Mouse (Mus musculus): ENCODE measurements at regions not wholly inside any gene's neighbourhood (a gene's known extent, or its start where the extent isn't known, plus 50 kb on each side); places are given as distances from the start of the nearest gene placed in this dataset.
"Not testable (repeated sequence)": the region's sequence is repeated elsewhere in the genome, so short reads cannot be mapped to it uniquely, and the experiment has no call there.

DNA sequence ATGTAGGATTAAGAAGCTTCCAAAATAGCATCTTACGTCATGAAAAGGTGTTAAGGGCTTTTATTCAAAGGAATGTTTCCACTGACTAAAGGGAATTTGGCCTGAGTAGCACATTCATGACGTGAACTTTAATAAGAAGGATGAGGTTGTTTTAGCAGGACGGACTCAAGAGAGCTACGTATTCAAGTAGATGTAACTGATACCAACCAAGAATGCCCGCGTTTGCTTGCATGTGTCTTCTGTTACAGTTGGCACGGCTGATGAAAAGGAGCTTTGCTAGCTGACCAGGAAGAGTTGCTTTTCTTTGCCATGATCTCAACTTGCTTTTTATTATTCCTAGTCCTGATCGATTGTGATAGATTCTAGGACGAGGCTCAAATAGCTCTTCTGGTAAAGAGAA lies 559.4 kb upstream of the Adamts5 start:
- no peak for DNase-seq
- H3K27ac ChIP-seq (ENCODE audit: insufficient read depth, low read depth, low read length): no peak overlapping the region
- no peaks in the 10 kb centered on the region for H3K27me3 ChIP-seq (replicated peaks; ENCODE audit: control insufficient read depth, insufficient read depth, low read length)
- TF ChIP-seq CTCF (conservative IDR thresholded peaks at IDR 0.05; ENCODE audit: insufficient read depth, insufficient read length, low read depth, low read length) (no peak), POLR2A (IDR thresholded peaks at IDR 0.05; ENCODE audit: low read depth, low read length) (no peak)
- no peaks in the 10 kb centered on the region for H3K36me3 ChIP-seq (ENCODE audit: control insufficient read depth, insufficient read depth, low read length)
- no peak overlapping the region for H3K4me3 ChIP-seq (ENCODE audit: insufficient read depth, low read depth, low read length)
- WGBS: 52% methylated on average over 9 of the region's 9 CpGs
- H3K4me1 ChIP-seq (ENCODE audit: control insufficient read depth, insufficient read depth, low read length): no peaks in the 10 kb centered on the region

DNA sequence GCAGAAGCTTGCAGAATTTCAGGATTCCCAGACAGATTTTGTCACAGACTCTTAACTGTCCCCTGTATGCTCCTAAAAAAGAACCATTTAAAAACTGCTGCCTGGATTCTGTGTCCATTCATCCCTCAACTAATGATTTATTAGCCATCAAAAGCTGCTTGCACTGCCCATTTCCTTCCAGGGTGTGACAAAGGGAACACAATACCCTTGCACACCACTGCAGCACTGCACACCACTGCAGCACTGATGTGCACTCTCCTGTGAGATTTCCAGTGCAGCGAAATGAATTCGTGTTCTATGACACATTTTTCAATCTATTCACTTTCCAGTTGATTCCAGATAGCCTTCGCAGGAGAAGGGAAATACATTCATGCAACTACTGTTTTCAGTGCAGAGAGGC lies 555.0 kb upstream of the Adamts5 start:
- no peaks in the 10 kb centered on the region for H3K4me1 ChIP-seq (ENCODE audit: control insufficient read depth, insufficient read depth, low read length)
- TF ChIP-seq CTCF (conservative IDR thresholded peaks at IDR 0.05; ENCODE audit: insufficient read depth, insufficient read length, low read depth, low read length) (no peak), POLR2A (IDR thresholded peaks at IDR 0.05; ENCODE audit: low read depth, low read length) (no peak)
- no peak overlapping the region for H3K4me3 ChIP-seq (ENCODE audit: insufficient read depth, low read depth, low read length)
- H3K36me3 ChIP-seq (ENCODE audit: control insufficient read depth, insufficient read depth, low read length): no peaks in the 10 kb centered on the region
- WGBS: 37% methylated on average over 3 of the region's 3 CpGs
- no peak overlapping the region for H3K27ac ChIP-seq (ENCODE audit: insufficient read depth, low read depth, low read length)
- peak; percentile 34 for DNase-seq
- H3K27me3 ChIP-seq (replicated peaks; ENCODE audit: control insufficient read depth, insufficient read depth, low read length): no peaks in the 10 kb centered on the region

DNA sequence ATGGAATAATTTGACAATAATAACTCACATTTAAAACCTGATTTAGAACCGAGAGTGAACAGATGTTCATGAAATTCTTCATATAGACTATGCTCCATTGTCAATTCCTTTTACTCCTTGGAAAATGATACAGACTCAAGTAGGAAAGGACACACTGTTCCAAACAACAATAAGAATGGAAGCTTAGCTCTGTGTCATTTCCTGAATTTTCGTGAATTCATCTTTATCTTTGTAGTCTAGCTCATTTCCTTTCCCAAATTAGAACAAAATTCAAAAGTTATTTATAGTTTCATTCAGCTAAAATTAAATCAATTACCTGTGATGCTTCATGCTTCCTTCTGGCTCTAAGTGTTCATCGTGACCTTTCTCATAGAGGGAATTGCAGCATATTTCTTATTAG lies 553.2 kb upstream of the Adamts5 start:
- TF ChIP-seq POLR2A (IDR thresholded peaks at IDR 0.05; ENCODE audit: low read depth, low read length) (no peak), CTCF (conservative IDR thresholded peaks at IDR 0.05; ENCODE audit: insufficient read depth, insufficient read length, low read depth, low read length) (no peak)

DNA sequence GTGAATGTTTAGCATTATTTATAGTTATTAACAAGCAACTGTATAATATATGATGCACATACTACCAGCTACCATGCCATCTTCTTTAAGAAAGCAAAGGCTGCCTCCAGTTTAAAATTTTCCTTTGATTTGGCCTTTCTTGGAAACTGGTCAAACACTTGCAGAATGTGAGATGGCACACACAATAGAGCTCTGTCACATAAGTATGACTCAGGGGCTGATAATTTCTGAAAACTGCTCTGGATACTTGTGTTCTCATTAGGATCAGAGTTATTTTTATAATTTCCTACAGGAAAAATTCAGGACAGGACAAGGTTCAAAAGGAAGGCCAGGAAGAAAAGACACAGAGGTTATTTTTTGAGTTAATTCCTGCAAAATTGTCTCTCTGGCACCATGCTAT lies 552.4 kb upstream of the Adamts5 start:
- Histone ChIP-seq H3K36me3 (ENCODE audit: control insufficient read depth, insufficient read depth, low read length) (no peaks in the 10 kb centered on the region), H3K4me1 (ENCODE audit: control insufficient read depth, insufficient read depth, low read length) (no peaks in the 10 kb centered on the region), H3K4me3 (ENCODE audit: insufficient read depth, low read depth, low read length) (no peak overlapping the region), H3K27me3 (replicated peaks; ENCODE audit: control insufficient read depth, insufficient read depth, low read length) (no peaks in the 10 kb centered on the region), H3K27ac (ENCODE audit: insufficient read depth, low read depth, low read length) (no peak overlapping the region)
- no peak for TF ChIP-seq CTCF (conservative IDR thresholded peaks at IDR 0.05; ENCODE audit: insufficient read depth, insufficient read length, low read depth, low read length)
- DNase-seq: peak; percentile 68

More for the DNA sequence above, 553.2 kb upstream of the Adamts5 start:
- Histone ChIP-seq H3K27ac (ENCODE audit: insufficient read depth, low read depth, low read length) (peak overlapping the region; percentile 23; the same call in 1 of the 2 replicates), H3K4me1 (ENCODE audit: control insufficient read depth, insufficient read depth, low read length) (no peaks in the 10 kb centered on the region), H3K4me3 (ENCODE audit: insufficient read depth, low read depth, low read length) (no peak overlapping the region), H3K27me3 (replicated peaks; ENCODE audit: control insufficient read depth, insufficient read depth, low read length) (no peaks in the 10 kb centered on the region), H3K36me3 (ENCODE audit: control insufficient read depth, insufficient read depth, low read length) (no peaks in the 10 kb centered on the region)
- 61% methylated on average over 3 of the region's 3 CpGs for WGBS
- peak; percentile 41 for DNase-seq

DNA sequence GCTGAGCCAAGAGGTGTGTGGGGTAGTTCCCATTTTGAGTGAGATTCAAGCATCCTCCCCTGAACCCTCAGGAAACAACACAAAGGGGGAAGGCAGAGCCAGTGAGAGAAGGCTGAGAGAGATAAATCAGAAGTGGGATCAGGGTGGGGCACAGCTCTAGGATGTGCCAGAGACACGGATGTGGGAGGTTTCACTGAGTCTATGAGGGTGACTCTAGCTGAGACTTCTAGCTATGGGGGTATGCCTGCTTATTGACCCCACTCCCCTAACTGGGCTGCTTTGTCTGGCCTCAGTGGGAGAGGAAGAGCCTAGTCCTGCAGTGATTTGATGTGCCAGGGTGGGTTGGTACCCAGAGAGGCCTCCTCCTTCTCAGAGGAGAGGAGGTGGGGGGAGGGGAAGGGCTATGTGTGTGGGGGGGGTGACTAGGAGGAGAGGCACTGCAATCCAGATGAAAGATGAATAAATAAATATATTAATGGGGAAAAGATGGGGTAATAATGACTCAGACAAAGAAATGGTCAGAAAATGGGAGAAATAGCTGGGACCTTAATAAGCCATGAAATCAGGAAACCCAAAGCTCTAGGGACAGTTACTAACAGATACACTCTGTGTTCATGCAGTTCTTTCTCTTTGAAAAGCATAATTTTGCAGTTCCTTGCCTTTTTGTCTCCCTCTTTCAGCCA lies 547.0 kb upstream of the Adamts5 start:
- WGBS: 10% methylated on average over 1 of the region's 1 CpGs
- H3K36me3 ChIP-seq (ENCODE audit: control insufficient read depth, insufficient read depth, low read length): no peaks in the 10 kb centered on the region
- DNase-seq: no peak
- H3K27me3 ChIP-seq (replicated peaks; ENCODE audit: control insufficient read depth, insufficient read depth, low read length): no peaks in the 10 kb centered on the region
- no peaks in the 10 kb centered on the region for H3K4me1 ChIP-seq (ENCODE audit: control insufficient read depth, insufficient read depth, low read length)
- TF ChIP-seq POLR2A (IDR thresholded peaks at IDR 0.05; ENCODE audit: low read depth, low read length) (no peak), CTCF (conservative IDR thresholded peaks at IDR 0.05; ENCODE audit: insufficient read depth, insufficient read length, low read depth, low read length) (no peak)
- no peak overlapping the region for H3K4me3 ChIP-seq (ENCODE audit: insufficient read depth, low read depth, low read length)
- no peak overlapping the region for H3K27ac ChIP-seq (ENCODE audit: insufficient read depth, low read depth, low read length)

DNA sequence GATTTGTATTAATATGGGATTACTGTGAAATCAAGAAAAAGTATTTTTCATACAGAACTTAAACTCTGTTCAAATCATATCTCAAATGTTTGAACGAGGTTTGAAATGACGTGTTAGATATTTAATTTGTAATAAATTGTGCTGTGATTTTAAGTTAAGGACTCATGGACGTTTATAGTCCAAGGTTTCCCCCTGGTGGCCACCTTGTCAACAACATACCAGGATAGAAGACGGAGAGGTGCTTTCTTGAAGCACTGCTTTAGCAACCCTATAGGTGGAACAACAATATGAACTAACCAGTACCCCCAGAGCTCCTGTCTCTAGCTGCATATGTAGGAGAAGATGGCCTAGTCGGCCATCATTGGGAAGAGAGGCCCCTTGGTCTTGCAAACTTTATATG lies 517.8 kb upstream of the Adamts5 start:
- H3K36me3 ChIP-seq (ENCODE audit: control insufficient read depth, insufficient read depth, low read length); H3K4me3 ChIP-seq (ENCODE audit: insufficient read depth, low read depth, low read length); H3K27ac ChIP-seq (ENCODE audit: insufficient read depth, low read depth, low read length); H3K4me1 ChIP-seq (ENCODE audit: control insufficient read depth, insufficient read depth, low read length); H3K27me3 ChIP-seq (replicated peaks; ENCODE audit: control insufficient read depth, insufficient read depth, low read length): not testable (repeated sequence)
- DNase-seq: peak; percentile 81
- 5% methylated on average over 5 of the region's 5 CpGs for WGBS

DNA sequence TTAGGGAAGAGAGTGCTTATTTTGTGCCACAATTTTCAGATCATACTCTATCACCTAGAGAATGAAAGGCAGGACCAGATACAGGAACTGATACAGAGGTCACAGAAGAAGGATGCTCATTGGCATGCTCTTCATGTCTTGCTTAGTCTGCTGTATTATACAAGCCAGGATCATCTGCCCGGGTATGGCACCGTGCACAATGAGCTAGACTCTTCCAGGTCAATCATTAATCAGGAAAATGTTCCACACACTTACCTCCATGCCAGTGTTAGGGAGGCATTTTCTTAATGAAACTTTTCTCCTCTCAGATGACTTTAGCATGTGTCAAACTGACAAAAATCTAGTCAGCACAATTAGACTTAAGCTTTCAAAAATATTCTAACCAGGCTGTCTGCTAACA lies 502.7 kb upstream of the Adamts5 start:
- Histone ChIP-seq H3K27me3 (replicated peaks; ENCODE audit: control insufficient read depth, insufficient read depth, low read length) (no peaks in the 10 kb centered on the region), H3K27ac (ENCODE audit: insufficient read depth, low read depth, low read length) (no peak overlapping the region), H3K4me3 (ENCODE audit: insufficient read depth, low read depth, low read length) (no peak overlapping the region), H3K4me1 (ENCODE audit: control insufficient read depth, insufficient read depth, low read length) (no peaks in the 10 kb centered on the region; the same call in 1 of the 2 replicates), H3K36me3 (ENCODE audit: control insufficient read depth, insufficient read depth, low read length) (no peaks in the 10 kb centered on the region)
- TF ChIP-seq CTCF (conservative IDR thresholded peaks at IDR 0.05; ENCODE audit: insufficient read depth, insufficient read length, low read depth, low read length) (no peak), POLR2A (IDR thresholded peaks at IDR 0.05; ENCODE audit: low read depth, low read length) (no peak)
- DNase-seq: peak; percentile 74
- WGBS: 30% methylated on average over 2 of the region's 2 CpGs

Data from kidney, adult 2 months (tissue).